Mouse (Mus musculus): ENCODE measurements around the gene Gm20765. TPM values are rescaled to one million over a fixed set of nuclear protein-coding genes. Genes with fewer than 3 reads are reported as not detected.
"Not testable (repeated sequence)": the region's sequence is repeated elsewhere in the genome, so short reads cannot be mapped to it uniquely, and the experiment has no call there.

Gene Gm20765
- not detected in 2 replicates for polyA plus RNA-seq (2015; fragmentation: Nextera tagmentation; extraction: Ambion mirVana)

- H3K4me3 ChIP-seq (ENCODE audit: low read depth, low read length); H3K9ac ChIP-seq (ENCODE audit: low read length); H3K9me3 ChIP-seq (ENCODE audit: control insufficient read depth, low read length); DNase-seq (ENCODE audit: low spot score); H3K4me2 ChIP-seq (replicated peaks; ENCODE audit: low read depth); ATAC-seq (ENCODE audit: low FRiP score, low TSS enrichment); H3K27ac ChIP-seq (replicated peaks); H3K27me3 ChIP-seq (ENCODE audit: control insufficient read depth, insufficient read depth, low read length); H3K36me3 ChIP-seq (ENCODE audit: control insufficient read depth, insufficient read depth, low read length); H3K4me1 ChIP-seq (replicated peaks; ENCODE audit: control insufficient read depth, insufficient read depth): not testable (repeated sequence)
- no CpG with 5 or more reads among the region's 3 CpGs for WGBS
Measured at GRCm38 (mm10) chr10:104185233-104185632, at the start of gene Gm20765. Gm20765 (plus strand) TSS chr10:104185533.

- H3K9me3 ChIP-seq (ENCODE audit: control insufficient read depth, low read length); DNase-seq (ENCODE audit: low spot score); H3K4me3 ChIP-seq (ENCODE audit: low read depth, low read length); H3K4me2 ChIP-seq (replicated peaks; ENCODE audit: low read depth); H3K4me1 ChIP-seq (replicated peaks; ENCODE audit: control insufficient read depth, insufficient read depth); H3K9ac ChIP-seq (ENCODE audit: low read length); H3K36me3 ChIP-seq (ENCODE audit: control insufficient read depth, insufficient read depth, low read length); ATAC-seq (ENCODE audit: low FRiP score, low TSS enrichment); H3K27ac ChIP-seq (replicated peaks); H3K27me3 ChIP-seq (ENCODE audit: control insufficient read depth, insufficient read depth, low read length): not testable (repeated sequence)
- no CpG with 5 or more reads among the region's 3 CpGs for WGBS
Measured at GRCm38 (mm10) chr10:104142687-104143086, 42.6 kb upstream of the Gm20765 start, which contains the start of gene Gm21293. Gm21293 (plus strand) TSS chr10:104142987.

GRCm38 (mm10) chr10:104151197-104151596 is 34.1 kb upstream of the Gm20765 start, which contains the start of gene Gm6763:
Gm6763 (plus strand) TSS chr10:104151497.
- H3K27me3 ChIP-seq (ENCODE audit: control insufficient read depth, insufficient read depth, low read length); H3K9ac ChIP-seq (ENCODE audit: low read length); H3K9me3 ChIP-seq (ENCODE audit: control insufficient read depth, low read length); H3K27ac ChIP-seq (replicated peaks); H3K36me3 ChIP-seq (ENCODE audit: control insufficient read depth, insufficient read depth, low read length); DNase-seq (ENCODE audit: low spot score); H3K4me1 ChIP-seq (replicated peaks; ENCODE audit: control insufficient read depth, insufficient read depth); H3K4me3 ChIP-seq (ENCODE audit: low read depth, low read length); ATAC-seq (ENCODE audit: low FRiP score, low TSS enrichment); H3K4me2 ChIP-seq (replicated peaks; ENCODE audit: low read depth): not testable (repeated sequence)
- WGBS, result no CpG with 5 or more reads among the region's 3 CpGs

- not testable (repeated sequence) for H3K4me3 ChIP-seq (ENCODE audit: low read depth, low read length); H3K36me3 ChIP-seq (ENCODE audit: control insufficient read depth, insufficient read depth, low read length); H3K9ac ChIP-seq (ENCODE audit: low read length); ATAC-seq (ENCODE audit: low FRiP score, low TSS enrichment); H3K9me3 ChIP-seq (ENCODE audit: control insufficient read depth, low read length); H3K27me3 ChIP-seq (ENCODE audit: control insufficient read depth, insufficient read depth, low read length); H3K4me1 ChIP-seq (replicated peaks; ENCODE audit: control insufficient read depth, insufficient read depth); H3K4me2 ChIP-seq (replicated peaks; ENCODE audit: low read depth); DNase-seq (ENCODE audit: low spot score); H3K27ac ChIP-seq (replicated peaks)
- WGBS, result no CpG with 5 or more reads among the region's 3 CpGs
Measured at GRCm38 (mm10) chr10:104159706-104160105, 25.6 kb upstream of the Gm20765 start, which contains the start of gene Gm8764. Gm8764 (plus strand) TSS chr10:104160006.

GRCm38 (mm10) chr10:104168215-104168614 is 17.1 kb upstream of the Gm20765 start, which contains the start of gene Gm21304:
Gm21304 (plus strand) TSS chr10:104168515.
- not testable (repeated sequence) for H3K36me3 ChIP-seq (ENCODE audit: control insufficient read depth, insufficient read depth, low read length); H3K9me3 ChIP-seq (ENCODE audit: control insufficient read depth, low read length); ATAC-seq (ENCODE audit: low FRiP score, low TSS enrichment); H3K4me2 ChIP-seq (replicated peaks; ENCODE audit: low read depth); H3K4me3 ChIP-seq (ENCODE audit: low read depth, low read length); H3K27ac ChIP-seq (replicated peaks); DNase-seq (ENCODE audit: low spot score); H3K9ac ChIP-seq (ENCODE audit: low read length); H3K4me1 ChIP-seq (replicated peaks; ENCODE audit: control insufficient read depth, insufficient read depth); H3K27me3 ChIP-seq (ENCODE audit: control insufficient read depth, insufficient read depth, low read length)
- no CpG with 5 or more reads among the region's 3 CpGs for WGBS

GRCm38 (mm10) chr10:104176724-104177123 is 8.6 kb upstream of the Gm20765 start, which contains the start of gene Gm21312:
Gm21312 (plus strand) TSS chr10:104177024.
- not testable (repeated sequence) for DNase-seq (ENCODE audit: low spot score); H3K4me2 ChIP-seq (replicated peaks; ENCODE audit: low read depth); ATAC-seq (ENCODE audit: low FRiP score, low TSS enrichment); H3K27me3 ChIP-seq (ENCODE audit: control insufficient read depth, insufficient read depth, low read length); H3K4me1 ChIP-seq (replicated peaks; ENCODE audit: control insufficient read depth, insufficient read depth); H3K9me3 ChIP-seq (ENCODE audit: control insufficient read depth, low read length); H3K4me3 ChIP-seq (ENCODE audit: low read depth, low read length); H3K36me3 ChIP-seq (ENCODE audit: control insufficient read depth, insufficient read depth, low read length); H3K9ac ChIP-seq (ENCODE audit: low read length); H3K27ac ChIP-seq (replicated peaks)
- no CpG with 5 or more reads among the region's 3 CpGs for WGBS

GRCm38 (mm10) chr10:104193742-104194141 is 8.4 kb downstream of the Gm20765 start, which contains the start of gene Gm4340:
Gm4340 (plus strand) TSS chr10:104194042.
- not testable (repeated sequence) for H3K4me1 ChIP-seq (replicated peaks; ENCODE audit: control insufficient read depth, insufficient read depth); ATAC-seq (ENCODE audit: low FRiP score, low TSS enrichment); H3K27me3 ChIP-seq (ENCODE audit: control insufficient read depth, insufficient read depth, low read length); H3K9me3 ChIP-seq (ENCODE audit: control insufficient read depth, low read length); H3K36me3 ChIP-seq (ENCODE audit: control insufficient read depth, insufficient read depth, low read length); H3K4me2 ChIP-seq (replicated peaks; ENCODE audit: low read depth); H3K4me3 ChIP-seq (ENCODE audit: low read depth, low read length); H3K27ac ChIP-seq (replicated peaks); DNase-seq (ENCODE audit: low spot score); H3K9ac ChIP-seq (ENCODE audit: low read length)
- WGBS, result no CpG with 5 or more reads among the region's 3 CpGs

All from stomach, postnatal 0 days (tissue).